Mouse (Mus musculus): ENCODE data around the gene Fbxw7. TPM values are rescaled to one million over a fixed set of nuclear protein-coding genes. Genes with fewer than 3 reads are reported as not detected.

The Fbxw7 gene
- polyA plus RNA-seq, 1 experiment from 2014 or later, result 39.3 TPM

- no peak overlapping the region for H3K9ac ChIP-seq (ENCODE audit: low read depth, low read length)
- H3K4me2 ChIP-seq (ENCODE audit: low read length), result no peak overlapping the region
- H3K4me3 ChIP-seq (ENCODE audit: low read length), result no peak overlapping the region
- 94% methylated on average over 4 of the region's 4 CpGs for whole genome bisulfite sequencing
- H3K27ac ChIP-seq (ENCODE audit: low read depth, low read length), result no peak overlapping the region
- peaks cover 19% of the 10 kb centered on the region for H3K36me3 ChIP-seq (ENCODE audit: control insufficient read depth, insufficient read depth, low read length)
- no peak for ATAC-seq
- H3K9me3 ChIP-seq (ENCODE audit: control insufficient read depth, low read length), result no peaks in the 10 kb centered on the region
- no peaks in the 10 kb centered on the region for H3K27me3 ChIP-seq (replicated peaks; ENCODE audit: control insufficient read depth, insufficient read depth, low read length)
- H3K4me1 ChIP-seq (ENCODE audit: control insufficient read depth, insufficient read depth, low read depth, low read length), result no peaks in the 10 kb centered on the region
These were observed 152.3 kb downstream of the Fbxw7 start for GRCm38 (mm10) chr3:84967364-84967763.

GRCm38 (mm10) chr3:84971561-84971960 lies 156.5 kb downstream of the Fbxw7 start:
- Histone ChIP-seq H3K4me2 (ENCODE audit: low read length) (no peak overlapping the region), H3K4me1 (ENCODE audit: control insufficient read depth, insufficient read depth, low read depth, low read length) (no peaks in the 10 kb centered on the region), H3K4me3 (ENCODE audit: low read length) (no peak overlapping the region), H3K9me3 (ENCODE audit: control insufficient read depth, low read length) (no peaks in the 10 kb centered on the region), H3K27me3 (replicated peaks; ENCODE audit: control insufficient read depth, insufficient read depth, low read length) (no peaks in the 10 kb centered on the region), H3K36me3 (ENCODE audit: control insufficient read depth, insufficient read depth, low read length) (peaks cover 22% of the 10 kb centered on the region), H3K27ac (ENCODE audit: low read depth, low read length) (no peak overlapping the region), H3K9ac (ENCODE audit: low read depth, low read length) (no peak overlapping the region)
- WGBS, result 90% methylated on average over 5 of the region's 5 CpGs
- no peak for ATAC-seq

GRCm38 (mm10) chr3:84972881-84973280 lies 157.8 kb downstream of the Fbxw7 start:
- H3K27me3 ChIP-seq (replicated peaks; ENCODE audit: control insufficient read depth, insufficient read depth, low read length), result no peaks in the 10 kb centered on the region
- 95% methylated on average over 2 of the region's 2 CpGs for WGBS
- H3K4me1 ChIP-seq (ENCODE audit: control insufficient read depth, insufficient read depth, low read depth, low read length), result no peaks in the 10 kb centered on the region
- ATAC-seq, result no peak
- no peak overlapping the region for H3K4me3 ChIP-seq (ENCODE audit: low read length)
- no peaks in the 10 kb centered on the region for H3K9me3 ChIP-seq (ENCODE audit: control insufficient read depth, low read length)
- H3K4me2 ChIP-seq (ENCODE audit: low read length), result no peak overlapping the region
- peaks cover 26% of the 10 kb centered on the region for H3K36me3 ChIP-seq (ENCODE audit: control insufficient read depth, insufficient read depth, low read length)
- H3K27ac ChIP-seq (ENCODE audit: low read depth, low read length), result no peak overlapping the region
- H3K9ac ChIP-seq (ENCODE audit: low read depth, low read length), result no peak overlapping the region

- Histone ChIP-seq H3K4me3 (ENCODE audit: low read length) (no peak overlapping the region), H3K27ac (ENCODE audit: low read depth, low read length) (no peak overlapping the region), H3K9ac (ENCODE audit: low read depth, low read length) (no peak overlapping the region), H3K4me1 (ENCODE audit: control insufficient read depth, insufficient read depth, low read depth, low read length) (no peaks in the 10 kb centered on the region), H3K27me3 (replicated peaks; ENCODE audit: control insufficient read depth, insufficient read depth, low read length) (no peaks in the 10 kb centered on the region), H3K9me3 (ENCODE audit: control insufficient read depth, low read length) (no peaks in the 10 kb centered on the region), H3K4me2 (ENCODE audit: low read length) (no peak overlapping the region), H3K36me3 (ENCODE audit: control insufficient read depth, insufficient read depth, low read length) (peaks cover 21% of the 10 kb centered on the region)
- no peak for ATAC-seq
- WGBS, result 93% methylated on average over 9 of the region's 9 CpGs
These were observed 159.1 kb downstream of the Fbxw7 start for GRCm38 (mm10) chr3:84974193-84974592.

- no peak overlapping the region for H3K9ac ChIP-seq (ENCODE audit: low read depth, low read length)
- H3K27ac ChIP-seq (ENCODE audit: low read depth, low read length), result no peak overlapping the region
- H3K4me2 ChIP-seq (ENCODE audit: low read length), result no peak overlapping the region
- no peaks in the 10 kb centered on the region for H3K27me3 ChIP-seq (replicated peaks; ENCODE audit: control insufficient read depth, insufficient read depth, low read length)
- H3K36me3 ChIP-seq (ENCODE audit: control insufficient read depth, insufficient read depth, low read length), result peaks cover 12% of the 10 kb centered on the region
- no peak overlapping the region for H3K4me3 ChIP-seq (ENCODE audit: low read length)
- no peak for ATAC-seq
- WGBS, result 90% methylated on average over 11 of the region's 11 CpGs
- no peaks in the 10 kb centered on the region for H3K4me1 ChIP-seq (ENCODE audit: control insufficient read depth, insufficient read depth, low read depth, low read length)
- H3K9me3 ChIP-seq (ENCODE audit: control insufficient read depth, low read length), result no peaks in the 10 kb centered on the region
These were observed 163.6 kb downstream of the Fbxw7 start for GRCm38 (mm10) chr3:84978676-84979075.

DNA sequence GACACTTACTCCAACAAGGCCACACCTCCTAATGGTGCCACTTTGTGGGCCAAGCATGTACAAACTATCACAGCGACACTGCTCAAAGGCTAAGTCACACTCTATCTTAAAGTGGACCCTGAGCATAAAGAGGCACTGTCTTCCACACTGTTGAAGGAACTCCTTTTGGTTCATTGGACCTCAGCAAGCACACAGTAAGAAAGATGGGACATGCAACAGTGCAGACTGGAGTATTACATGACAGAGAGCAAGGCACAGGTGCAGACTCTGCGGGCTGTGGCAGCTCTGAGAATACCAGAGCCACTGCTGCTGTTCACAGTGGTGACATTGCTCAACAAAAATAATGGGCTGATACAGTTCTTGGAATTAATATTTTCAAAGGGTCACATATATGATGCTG lies 165.1 kb downstream of the Fbxw7 start:
- Histone ChIP-seq H3K27me3 (replicated peaks; ENCODE audit: control insufficient read depth, insufficient read depth, low read length) (no peaks in the 10 kb centered on the region), H3K36me3 (ENCODE audit: control insufficient read depth, insufficient read depth, low read length) (peaks cover 9% of the 10 kb centered on the region), H3K27ac (ENCODE audit: low read depth, low read length) (no peak overlapping the region), H3K9me3 (ENCODE audit: control insufficient read depth, low read length) (no peaks in the 10 kb centered on the region), H3K9ac (ENCODE audit: low read depth, low read length) (no peak overlapping the region), H3K4me3 (ENCODE audit: low read length) (no peak overlapping the region), H3K4me2 (ENCODE audit: low read length) (no peak overlapping the region), H3K4me1 (ENCODE audit: control insufficient read depth, insufficient read depth, low read depth, low read length) (no peaks in the 10 kb centered on the region)
- no peak for ATAC-seq
- 94% methylated on average over 2 of the region's 2 CpGs for WGBS

DNA sequence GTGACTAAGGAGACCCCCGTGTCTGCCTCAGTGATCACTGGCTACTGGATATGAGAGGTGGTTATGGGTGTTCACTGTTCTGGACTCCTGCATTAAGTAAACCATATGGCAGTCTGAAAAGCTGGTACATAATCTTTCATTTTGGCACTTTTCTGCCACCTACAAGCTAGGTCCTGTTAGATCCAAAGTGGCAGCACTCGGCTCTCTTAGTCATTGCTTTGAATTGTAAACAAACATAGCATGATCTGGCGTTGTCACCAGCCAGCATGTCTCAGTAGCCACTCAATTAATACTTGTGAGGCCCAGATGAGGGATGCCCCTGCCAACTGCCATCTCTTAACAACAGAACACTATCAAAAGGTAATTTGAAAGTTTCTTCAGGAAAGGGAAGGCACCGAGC lies 167.6 kb downstream of the Fbxw7 start:
- H3K27me3 ChIP-seq (replicated peaks; ENCODE audit: control insufficient read depth, insufficient read depth, low read length), result no peaks in the 10 kb centered on the region
- no peak overlapping the region for H3K9ac ChIP-seq (ENCODE audit: low read depth, low read length)
- ATAC-seq, result no peak
- no peak overlapping the region for H3K4me2 ChIP-seq (ENCODE audit: low read length)
- H3K4me1 ChIP-seq (ENCODE audit: control insufficient read depth, insufficient read depth, low read depth, low read length), result no peaks in the 10 kb centered on the region
- no peaks in the 10 kb centered on the region for H3K9me3 ChIP-seq (ENCODE audit: control insufficient read depth, low read length)
- 77% methylated on average over 4 of the region's 4 CpGs for WGBS
- peaks cover 4% of the 10 kb centered on the region; the same call in 1 of the 2 replicates for H3K36me3 ChIP-seq (ENCODE audit: control insufficient read depth, insufficient read depth, low read length)
- no peak overlapping the region for H3K4me3 ChIP-seq (ENCODE audit: low read length)
- no peak overlapping the region for H3K27ac ChIP-seq (ENCODE audit: low read depth, low read length)

- Histone ChIP-seq H3K9me3 (ENCODE audit: control insufficient read depth, low read length) (no peaks in the 10 kb centered on the region), H3K36me3 (ENCODE audit: control insufficient read depth, insufficient read depth, low read length) (peaks cover 2% of the 10 kb centered on the region; the same call in 1 of the 2 replicates), H3K27ac (ENCODE audit: low read depth, low read length) (no peak overlapping the region), H3K4me2 (ENCODE audit: low read length) (no peak overlapping the region), H3K27me3 (replicated peaks; ENCODE audit: control insufficient read depth, insufficient read depth, low read length) (no peaks in the 10 kb centered on the region), H3K4me1 (ENCODE audit: control insufficient read depth, insufficient read depth, low read depth, low read length) (no peaks in the 10 kb centered on the region), H3K9ac (ENCODE audit: low read depth, low read length) (no peak overlapping the region), H3K4me3 (ENCODE audit: low read length) (no peak overlapping the region)
- WGBS, result 86% methylated on average over 8 of the region's 8 CpGs
- no peak for ATAC-seq
These were observed 170.1 kb downstream of the Fbxw7 start for GRCm38 (mm10) chr3:84985121-84985625.

DNA sequence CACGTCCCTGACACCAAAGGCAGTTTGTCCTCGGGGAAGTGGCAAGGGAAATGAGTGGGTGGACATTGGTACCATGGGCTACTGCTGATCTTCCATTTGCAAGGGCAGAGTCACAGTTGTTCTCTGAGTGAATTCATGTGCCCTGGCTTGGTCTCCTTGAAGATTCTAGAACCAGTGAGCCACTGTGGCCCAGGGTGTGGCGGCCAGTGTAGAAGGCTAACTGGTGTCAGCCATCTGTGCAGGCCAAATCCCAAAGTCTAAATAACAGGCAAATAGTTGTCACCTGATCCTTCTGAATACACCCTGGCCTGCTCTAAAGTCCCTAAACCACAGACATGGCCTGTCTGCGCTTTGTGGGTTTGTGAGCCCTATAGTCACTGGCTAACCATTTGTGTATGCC lies 173.8 kb downstream of the Fbxw7 start:
- H3K27ac ChIP-seq (ENCODE audit: low read depth, low read length), result no peak overlapping the region
- no peak for ATAC-seq
- WGBS, result 92% methylated on average over 4 of the region's 4 CpGs

DNA sequence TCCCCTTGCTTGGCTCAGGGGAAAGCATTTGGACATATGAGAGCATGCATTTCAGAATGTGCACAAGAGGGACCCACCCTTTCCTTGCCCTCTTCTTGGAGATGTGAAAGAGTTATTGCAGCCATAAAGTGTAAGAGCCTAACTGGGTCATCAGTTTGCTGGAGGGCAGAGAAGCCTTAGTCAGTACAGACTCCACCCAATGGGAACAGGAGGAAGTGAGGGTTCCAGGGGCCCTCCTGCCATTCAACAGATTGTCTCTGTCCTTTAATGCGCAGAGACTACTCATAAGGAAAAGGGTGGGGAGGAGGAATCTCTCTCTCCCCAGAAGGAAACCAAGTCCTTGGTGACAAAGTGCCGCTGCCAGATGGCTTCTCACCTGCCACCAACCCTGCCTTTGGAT lies 190.2 kb downstream of the Fbxw7 start:
- no peaks in the 10 kb centered on the region for H3K4me1 ChIP-seq (ENCODE audit: control insufficient read depth, insufficient read depth, low read depth, low read length)
- H3K9ac ChIP-seq (ENCODE audit: low read depth, low read length), result no peak overlapping the region
- no peak overlapping the region for H3K4me2 ChIP-seq (ENCODE audit: low read length)
- WGBS, result 84% methylated on average over 2 of the region's 2 CpGs
- no peak for ATAC-seq
- no peak overlapping the region for H3K4me3 ChIP-seq (ENCODE audit: low read length)
- no peaks in the 10 kb centered on the region for H3K27me3 ChIP-seq (replicated peaks; ENCODE audit: control insufficient read depth, insufficient read depth, low read length)
- no peaks in the 10 kb centered on the region for H3K36me3 ChIP-seq (ENCODE audit: control insufficient read depth, insufficient read depth, low read length)
- no peaks in the 10 kb centered on the region for H3K9me3 ChIP-seq (ENCODE audit: control insufficient read depth, low read length)
- H3K27ac ChIP-seq (ENCODE audit: low read depth, low read length), result no peak overlapping the region

More for the DNA sequence above, 173.8 kb downstream of the Fbxw7 start:
- no peaks in the 10 kb centered on the region for H3K36me3 ChIP-seq (ENCODE audit: control insufficient read depth, insufficient read depth, low read length)
- H3K4me3 ChIP-seq (ENCODE audit: low read length), result no peak overlapping the region
- no peaks in the 10 kb centered on the region for H3K4me1 ChIP-seq (ENCODE audit: control insufficient read depth, insufficient read depth, low read depth, low read length)
- no peak overlapping the region for H3K9ac ChIP-seq (ENCODE audit: low read depth, low read length)
- H3K9me3 ChIP-seq (ENCODE audit: control insufficient read depth, low read length), result peaks cover 2% of the 10 kb centered on the region; the same call in 1 of the 2 replicates
- no peak overlapping the region for H3K4me2 ChIP-seq (ENCODE audit: low read length)
- H3K27me3 ChIP-seq (replicated peaks; ENCODE audit: control insufficient read depth, insufficient read depth, low read length), result no peaks in the 10 kb centered on the region

Data from hindbrain, embryonic 16.5 days (tissue).